Mouse (Mus musculus): ENCODE data around the gene Pigo.

Pigo gene

GRCm38 (mm10) chr4:43036356-43036755, 10.7 kb upstream of the Pigo start:
- DNase-seq, result no peak

GRCm38 (mm10) chr4:43035851-43036250, 10.2 kb upstream of the Pigo start:
- no peak for DNase-seq

DNA sequence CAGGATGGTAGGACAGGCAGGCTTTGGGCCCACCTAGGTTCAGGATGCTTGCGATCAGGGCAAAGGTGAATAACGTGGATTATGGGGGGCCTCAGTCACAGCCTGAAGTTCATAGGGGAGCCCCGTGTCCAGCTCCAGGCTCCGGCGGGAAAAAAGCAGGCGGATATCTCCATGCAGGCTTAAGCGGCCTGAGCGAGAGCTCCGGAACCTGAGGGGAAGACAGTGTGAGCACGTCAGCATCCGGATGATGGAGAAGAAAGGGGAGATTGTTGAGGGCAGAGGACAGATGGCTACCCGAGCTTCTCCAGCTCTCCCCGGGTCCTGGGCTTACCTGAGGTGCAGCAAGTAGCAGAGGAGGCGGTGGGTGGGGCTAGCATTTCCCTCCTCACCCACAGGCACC, 7.9 kb upstream of the Pigo start:
- no peak for DNase-seq

- DNase-seq, result no peak
These were observed 6.9 kb upstream of the Pigo start for GRCm38 (mm10) chr4:43032501-43032900.

GRCm38 (mm10) chr4:43031237-43031995, 5.8 kb upstream of the Pigo start, which contains the start of gene Stoml2:
TSS of gene Stoml2 (minus strand) at chr4:43031710.
- peak; percentile 75 to 85 for DNase-seq

DNA sequence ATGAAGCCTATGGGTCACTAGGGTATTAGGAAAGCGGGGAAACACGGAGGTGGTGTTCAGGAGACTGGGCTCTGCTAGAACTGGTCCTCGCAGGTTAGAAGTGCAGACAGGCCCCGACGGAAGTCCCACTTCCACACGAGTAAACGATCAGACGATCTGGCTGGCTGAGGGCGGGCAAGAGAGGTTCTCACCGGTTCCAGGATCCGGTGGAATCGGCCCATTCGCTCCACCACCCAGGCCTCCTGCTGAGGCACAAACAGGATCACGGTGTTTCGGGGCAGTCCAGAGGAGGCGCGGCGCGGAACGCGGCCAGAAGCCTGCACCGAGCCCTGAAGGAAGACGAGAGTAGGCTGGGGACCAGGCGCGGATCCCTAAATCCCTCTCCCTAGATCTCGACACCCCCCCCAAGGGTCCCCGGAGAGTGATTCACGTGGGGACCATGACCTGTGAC, 5.2 kb upstream of the Pigo start:
- DNase-seq, result no peak

- no peak for DNase-seq
These were observed 4.7 kb upstream of the Pigo start for GRCm38 (mm10) chr4:43030352-43030751.

DNA sequence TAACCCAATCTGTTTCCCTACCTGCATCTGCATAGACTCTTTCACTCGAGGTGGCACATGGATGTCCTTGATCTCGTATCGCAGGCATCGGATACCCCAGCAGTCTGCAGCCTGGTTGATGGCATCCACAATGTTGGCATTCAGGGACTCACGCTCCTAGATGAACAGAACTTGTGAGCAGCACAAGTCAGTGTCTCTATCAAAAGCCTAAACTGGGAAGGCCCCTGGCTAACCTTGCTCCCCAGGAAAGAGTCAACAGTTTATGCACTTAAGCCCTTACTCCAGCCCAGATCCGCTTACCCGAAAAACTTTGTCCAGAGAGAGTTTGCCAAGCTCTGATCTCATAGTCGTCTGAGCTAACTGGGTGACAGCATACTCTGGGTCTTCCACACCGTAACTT, 4.1 kb upstream of the Pigo start:
- no peak for DNase-seq

GRCm38 (mm10) chr4:43029121-43029520, 3.5 kb upstream of the Pigo start:
- DNase-seq, result no peak

GRCm38 (mm10) chr4:43024673-43025072, 946 bp downstream of the Pigo start:
- DNase-seq, result no peak

DNA sequence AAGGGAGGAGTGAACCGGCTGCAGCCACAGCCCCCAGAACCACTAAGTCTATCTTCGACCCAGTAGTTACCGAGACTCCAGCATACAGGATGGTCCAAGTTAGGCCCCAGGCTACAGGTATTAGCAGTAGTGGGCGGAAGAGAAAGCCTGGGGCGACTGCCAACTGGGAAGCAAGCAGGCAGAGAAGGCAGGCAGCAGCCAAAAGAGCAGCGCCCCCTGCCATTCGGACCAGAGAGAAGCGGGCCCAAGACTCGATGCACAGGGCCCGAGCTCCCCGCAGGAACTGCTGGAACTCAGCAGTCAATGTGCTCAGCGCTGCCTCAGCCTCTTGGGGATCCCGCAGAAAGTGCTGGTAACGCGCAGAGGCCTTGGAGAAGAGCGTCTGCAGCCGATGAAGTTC, 4.3 kb downstream of the Pigo start:
- no peak for DNase-seq

DNA sequence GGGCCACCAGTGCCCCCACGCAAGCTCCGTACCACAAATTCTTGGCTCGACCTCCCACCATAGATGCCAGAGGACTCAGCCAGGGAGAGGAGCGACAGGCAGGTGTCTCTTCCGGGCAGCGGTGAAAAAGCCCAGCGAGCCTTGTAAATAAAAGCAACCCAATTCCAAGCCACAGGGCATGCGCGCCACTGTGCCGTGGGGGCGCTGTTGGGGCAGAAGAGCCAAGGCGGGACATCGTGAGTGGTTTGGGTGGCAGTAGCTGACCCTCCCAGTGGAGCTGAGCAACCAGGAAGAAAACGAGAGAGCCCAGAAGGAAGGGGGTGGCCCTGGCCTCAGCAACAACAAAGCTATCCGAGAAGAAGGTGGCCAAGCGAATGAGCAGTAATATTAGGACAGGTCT, 4.7 kb downstream of the Pigo start:
- no peak for DNase-seq

DNA sequence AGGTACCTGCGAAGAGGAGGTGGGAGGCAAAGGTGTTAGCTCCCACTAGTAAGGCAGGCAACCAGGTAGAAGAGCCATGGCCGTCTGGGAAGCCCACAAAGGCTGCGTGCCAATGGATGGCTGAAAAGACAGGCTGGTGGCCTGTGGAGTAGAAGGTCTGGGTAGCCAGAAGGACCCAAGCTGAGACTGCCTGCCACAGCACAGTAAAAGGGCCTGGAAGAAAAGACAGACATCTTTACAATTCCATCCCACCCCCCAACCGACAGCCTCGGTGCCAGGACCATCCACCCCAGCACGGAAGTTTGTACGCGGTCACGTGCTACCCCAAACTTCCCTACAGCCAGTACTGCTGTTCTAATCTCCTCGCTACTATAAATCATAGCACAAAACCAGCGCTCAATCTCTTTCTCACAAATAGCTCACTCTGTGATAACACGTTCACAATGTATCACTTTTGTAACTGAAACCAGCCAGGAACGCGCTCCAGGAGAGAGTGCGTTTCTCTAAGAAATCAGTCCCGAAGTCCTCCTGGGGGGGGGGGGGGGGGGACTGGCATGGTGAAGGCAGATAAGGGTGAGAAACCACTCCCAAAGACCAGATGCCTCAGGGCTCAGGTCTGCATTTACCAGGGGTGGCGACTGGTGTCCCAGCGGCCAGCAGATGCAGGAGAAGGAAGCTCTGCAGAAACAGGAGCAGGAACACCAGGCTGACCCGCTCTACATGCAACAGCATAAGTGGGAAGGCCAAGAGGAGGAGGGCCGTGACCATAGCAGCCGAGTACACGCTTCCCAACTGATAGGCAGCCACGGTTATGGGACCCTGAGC, 5.8 kb downstream of the Pigo start:
- DNase-seq, result no peak

- no peak for DNase-seq
These were observed 6.4 kb downstream of the Pigo start for GRCm38 (mm10) chr4:43019176-43019575.

DNA sequence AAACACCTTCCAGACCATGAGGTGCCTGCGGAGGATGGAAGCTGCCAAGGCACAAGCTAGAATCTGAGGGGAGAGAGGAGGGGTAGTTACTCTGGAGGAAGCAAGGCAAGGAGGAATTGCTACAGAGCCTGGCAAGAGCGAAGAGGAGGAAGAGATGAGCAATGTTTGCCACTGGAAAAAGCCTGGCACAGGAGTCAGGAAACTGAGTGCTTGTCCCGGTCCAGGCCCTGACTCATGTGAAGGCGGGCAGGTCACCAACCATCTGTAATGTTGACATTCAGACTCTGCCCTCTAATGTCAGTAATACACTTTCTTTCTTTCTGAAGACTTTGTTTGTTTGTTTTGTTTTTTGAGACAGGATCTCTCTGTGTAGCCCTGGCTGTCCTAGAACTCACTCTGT, 7.5 kb downstream of the Pigo start:
- no peak for DNase-seq

- DNase-seq, result no peak
These were observed 13.5 kb downstream of the Pigo start for GRCm38 (mm10) chr4:43012091-43012490.

DNA sequence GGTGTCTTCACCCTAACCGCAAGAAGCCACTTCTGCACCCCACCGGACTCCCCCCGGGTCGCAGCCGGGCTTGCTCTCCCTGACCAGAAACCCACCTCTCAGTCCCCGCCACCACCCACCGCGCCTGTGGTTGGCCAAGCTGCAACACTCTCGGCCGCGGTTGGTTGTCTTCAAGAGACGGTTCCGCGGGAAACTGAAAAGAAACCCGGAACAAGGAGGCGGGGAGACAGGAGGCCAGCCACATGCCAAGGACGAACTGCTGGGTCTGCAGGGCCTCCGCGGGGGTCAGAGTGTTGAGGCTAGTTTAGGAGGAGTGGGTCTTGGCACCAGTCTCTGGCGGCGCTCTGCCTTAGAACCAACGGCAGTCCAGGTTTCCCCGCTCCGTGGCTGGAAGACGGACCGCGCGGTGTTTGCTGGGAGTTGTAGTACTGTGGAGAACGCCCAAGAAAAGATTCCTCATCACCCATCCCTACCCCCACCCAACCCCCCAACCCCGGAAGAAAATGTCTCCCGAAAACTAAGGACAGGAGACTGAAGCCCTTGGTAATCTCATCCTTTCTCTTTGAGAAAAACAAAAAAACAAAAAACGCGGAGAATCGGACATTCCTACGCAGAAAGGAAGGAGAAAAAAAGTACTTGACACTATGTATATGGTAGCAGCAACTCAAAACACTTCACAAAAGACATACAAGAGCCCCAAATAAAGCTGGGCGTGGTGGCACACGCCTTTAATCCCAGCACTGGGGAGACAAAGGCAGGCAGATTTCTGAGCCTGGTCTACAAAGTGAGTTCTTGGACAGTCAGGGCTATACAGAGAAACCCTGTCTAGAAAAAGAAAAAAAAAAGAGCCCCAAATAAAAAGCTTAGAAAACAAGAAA, 15.2 kb downstream of the Pigo start, which contains the start of gene Fancg:
Fancg (minus strand) TSS at position 346 of the 878 bp plus-strand sequence.
- DNase-seq, result peak; percentile 70 to 82

GRCm38 (mm10) chr4:43005765-43006164, 19.9 kb downstream of the Pigo start:
- no peak for DNase-seq

DNA sequence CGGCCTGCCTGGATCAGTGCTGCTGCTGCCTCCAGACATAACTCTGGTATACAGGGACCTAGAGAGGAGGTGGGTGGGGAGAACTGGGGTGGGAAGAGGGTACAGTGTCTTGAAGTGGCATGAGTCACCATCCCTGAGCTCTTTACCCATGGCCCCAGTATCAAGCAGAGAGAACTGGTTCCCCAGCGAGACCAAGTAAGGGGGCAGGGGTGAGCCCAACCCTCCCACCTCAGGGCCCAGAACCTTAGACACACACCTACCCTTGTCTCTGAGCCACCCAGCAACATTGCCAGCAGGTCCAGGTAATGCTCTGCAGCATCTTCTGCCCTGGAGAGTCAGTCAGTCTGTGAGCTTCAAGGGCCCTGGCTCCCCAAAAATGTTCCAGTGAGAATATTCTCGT, 20.7 kb downstream of the Pigo start:
- DNase-seq, result no peak

GRCm38 (mm10) chr4:43002756-43003439, 22.7 kb downstream of the Pigo start:
- DNase-seq, result no peak

DNA sequence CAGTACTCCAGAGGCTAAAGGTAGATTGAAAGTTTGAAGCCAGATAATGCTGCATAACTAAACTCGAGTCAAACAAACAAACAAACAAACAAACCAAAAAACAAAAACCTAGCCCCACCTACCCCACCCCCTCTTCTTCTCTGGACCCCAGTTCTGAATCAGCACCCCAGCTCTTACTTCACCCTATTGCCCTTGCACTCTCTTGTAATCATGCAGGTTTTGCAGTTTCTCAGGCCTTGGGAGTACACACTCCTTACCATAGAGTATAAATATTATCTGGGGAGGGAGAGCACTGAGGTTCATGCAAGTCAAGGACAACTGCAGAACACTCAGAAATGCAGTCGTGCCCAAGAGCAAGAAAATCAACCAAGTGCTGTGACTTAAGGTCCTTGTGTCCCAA, 24.3 kb downstream of the Pigo start:
- no peak for DNase-seq

Data from spleen, adult 18-20 months (tissue).